Mouse (Mus musculus): ENCODE measurements around the gene Disc1. TPM values are rescaled to one million over a fixed set of nuclear protein-coding genes. Genes with fewer than 3 reads are reported as not detected.
A peak's percentile ranks its signal among the peaks of the same experiment; 100 is the strongest.

The Disc1 gene
- total RNA-seq, 1 experiment from 2014 or later: 1.1 TPM

GRCm38 (mm10) chr8:125065596-125065995 is 11.6 kb downstream of the Disc1 start:
- no peak for ATAC-seq (replicated peaks; ENCODE audit: low read depth, poor library complexity, severe bottlenecking)

GRCm38 (mm10) chr8:125066913-125067595 is 13.1 kb downstream of the Disc1 start:
- ATAC-seq (replicated peaks; ENCODE audit: low read depth, poor library complexity, severe bottlenecking): peak; percentile 88

GRCm38 (mm10) chr8:125067596-125067960 is 13.6 kb downstream of the Disc1 start:
- peak; percentile 43 for ATAC-seq (replicated peaks; ENCODE audit: low read depth, poor library complexity, severe bottlenecking)

- 0 out of 2 replicates have a peak, but pooled peaks have one; percentile 6 for ATAC-seq (replicated peaks; ENCODE audit: low read depth, poor library complexity, severe bottlenecking)
Observed at GRCm38 (mm10) chr8:125068146-125068905, 14.3 kb downstream of the Disc1 start.

GRCm38 (mm10) chr8:125069304-125069703 is 15.3 kb downstream of the Disc1 start:
- no peak for ATAC-seq (replicated peaks; ENCODE audit: low read depth, poor library complexity, severe bottlenecking)

GRCm38 (mm10) chr8:125069733-125070132 is 15.7 kb downstream of the Disc1 start:
- ATAC-seq (replicated peaks; ENCODE audit: low read depth, poor library complexity, severe bottlenecking): no peak

GRCm38 (mm10) chr8:125074141-125074540 is 20.1 kb downstream of the Disc1 start:
- ATAC-seq (replicated peaks; ENCODE audit: low read depth, poor library complexity, severe bottlenecking): no peak

GRCm38 (mm10) chr8:125074581-125074980 is 20.6 kb downstream of the Disc1 start:
- no peak for ATAC-seq (replicated peaks; ENCODE audit: low read depth, poor library complexity, severe bottlenecking)

GRCm38 (mm10) chr8:125075389-125075788 is 21.4 kb downstream of the Disc1 start:
- no peak for ATAC-seq (replicated peaks; ENCODE audit: low read depth, poor library complexity, severe bottlenecking)

- ATAC-seq (replicated peaks; ENCODE audit: low read depth, poor library complexity, severe bottlenecking): no peak
Observed at GRCm38 (mm10) chr8:125077326-125077725, 23.3 kb downstream of the Disc1 start.

GRCm38 (mm10) chr8:125078771-125079384 is 24.9 kb downstream of the Disc1 start:
- no peak for ATAC-seq (replicated peaks; ENCODE audit: low read depth, poor library complexity, severe bottlenecking)

GRCm38 (mm10) chr8:125080388-125081344 is 26.7 kb downstream of the Disc1 start:
- no peak for ATAC-seq (replicated peaks; ENCODE audit: low read depth, poor library complexity, severe bottlenecking)

- 0 out of 2 replicates have a peak, but pooled peaks have one; percentile 22 for ATAC-seq (replicated peaks; ENCODE audit: low read depth, poor library complexity, severe bottlenecking)
Observed at GRCm38 (mm10) chr8:125083746-125084145, 29.8 kb downstream of the Disc1 start.

GRCm38 (mm10) chr8:125084523-125084922 is 30.5 kb downstream of the Disc1 start:
- ATAC-seq (replicated peaks; ENCODE audit: low read depth, poor library complexity, severe bottlenecking): no peak

- ATAC-seq (replicated peaks; ENCODE audit: low read depth, poor library complexity, severe bottlenecking): no peak
Observed at GRCm38 (mm10) chr8:125090889-125091740, 37.1 kb downstream of the Disc1 start.

GRCm38 (mm10) chr8:125097140-125097539 is 43.1 kb downstream of the Disc1 start:
- no peak for ATAC-seq (replicated peaks; ENCODE audit: low read depth, poor library complexity, severe bottlenecking)

- ATAC-seq (replicated peaks; ENCODE audit: low read depth, poor library complexity, severe bottlenecking): no peak
Observed at GRCm38 (mm10) chr8:125098050-125098449, 44.1 kb downstream of the Disc1 start.

GRCm38 (mm10) chr8:125102303-125102702 is 48.3 kb downstream of the Disc1 start:
- no peak for ATAC-seq (replicated peaks; ENCODE audit: low read depth, poor library complexity, severe bottlenecking)

GRCm38 (mm10) chr8:125113171-125113570 is 59.2 kb downstream of the Disc1 start:
- ATAC-seq (replicated peaks; ENCODE audit: low read depth, poor library complexity, severe bottlenecking): no peak

Data from common myeloid progenitor, adult 5-6 weeks (primary cell).